Mouse (Mus musculus): ENCODE data around the gene Chchd2.

The Chchd2 gene

DNA sequence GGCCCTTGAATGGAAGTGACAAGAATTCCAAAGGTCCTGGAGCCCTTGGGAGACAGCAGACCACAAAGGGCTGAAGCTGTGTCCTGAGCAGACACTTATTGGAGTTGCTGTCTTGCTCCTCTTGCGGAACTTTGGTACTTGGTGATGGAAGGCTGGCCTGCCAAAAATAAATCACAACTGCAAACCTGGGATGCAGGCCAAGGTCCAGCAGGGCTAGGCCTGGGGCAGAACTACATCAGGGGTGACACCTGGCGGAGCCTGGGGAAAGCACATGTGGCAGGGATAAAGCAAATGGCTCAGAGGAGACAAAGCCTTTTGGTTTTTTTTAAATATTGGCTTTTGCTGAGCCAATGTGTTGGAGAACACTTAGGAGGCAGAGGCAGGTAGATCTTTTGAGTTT is 8.3 kb downstream of the Chchd2 start:
- peak; percentile 82 for DNase-seq (ENCODE audit: low spot score)

DNA sequence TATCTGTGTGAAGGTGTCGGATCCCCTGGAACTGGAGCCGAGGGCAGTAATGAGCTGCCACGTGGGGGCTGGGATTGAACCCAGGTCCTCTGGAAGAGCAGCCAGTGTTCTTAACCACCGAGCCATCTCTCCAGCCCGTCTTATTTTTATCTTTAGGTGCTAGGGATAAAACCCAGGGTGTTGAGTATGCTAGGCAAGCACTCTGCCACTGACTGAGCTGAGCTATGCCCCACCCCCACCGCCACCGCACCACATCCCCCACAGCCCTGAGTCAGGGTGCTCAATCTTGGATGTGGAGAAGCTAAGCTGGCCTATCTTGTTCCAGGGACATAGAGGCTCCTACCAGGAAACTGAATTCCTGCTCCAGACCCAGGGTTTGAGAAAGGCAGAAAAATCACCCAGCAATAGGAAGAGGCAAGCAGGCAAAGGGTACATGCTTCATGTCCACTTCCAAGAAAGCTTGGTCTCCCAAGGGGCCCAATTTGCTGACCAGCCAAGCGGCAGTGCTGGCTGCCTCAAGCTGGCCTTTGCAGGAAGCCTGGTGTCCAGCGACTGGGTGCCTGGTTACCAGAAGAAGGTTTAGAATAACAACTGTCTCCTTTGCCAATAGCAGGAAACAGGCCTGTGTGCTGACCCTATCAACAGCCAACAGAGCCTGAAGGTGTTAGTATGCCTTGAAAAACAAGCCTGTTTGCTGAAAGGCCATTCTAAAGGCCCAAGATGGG is 9.4 kb downstream of the Chchd2 start:
- DNase-seq (ENCODE audit: low spot score) = peak; percentile 74

DNA sequence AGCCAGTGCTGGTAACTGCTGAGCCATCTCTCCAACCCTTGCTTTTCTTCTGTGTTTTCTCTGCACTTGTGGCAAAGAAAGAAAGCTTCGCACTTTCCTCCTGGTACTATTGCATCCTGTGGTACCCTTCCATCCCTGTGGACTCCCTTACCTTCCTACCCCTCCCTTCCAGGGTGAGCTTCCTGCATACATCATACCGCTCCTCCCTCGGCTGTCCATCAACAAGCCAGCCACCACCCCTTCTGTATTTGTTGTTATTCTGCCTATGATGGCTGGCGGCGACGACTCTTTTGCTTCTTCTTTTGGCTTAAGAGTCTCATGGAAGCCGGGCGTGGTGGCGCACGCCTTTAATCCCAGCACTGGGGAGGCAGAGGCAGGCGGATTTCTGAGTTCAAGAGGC is 12.2 kb downstream of the Chchd2 start:
- no peak for DNase-seq (ENCODE audit: low spot score)

DNA sequence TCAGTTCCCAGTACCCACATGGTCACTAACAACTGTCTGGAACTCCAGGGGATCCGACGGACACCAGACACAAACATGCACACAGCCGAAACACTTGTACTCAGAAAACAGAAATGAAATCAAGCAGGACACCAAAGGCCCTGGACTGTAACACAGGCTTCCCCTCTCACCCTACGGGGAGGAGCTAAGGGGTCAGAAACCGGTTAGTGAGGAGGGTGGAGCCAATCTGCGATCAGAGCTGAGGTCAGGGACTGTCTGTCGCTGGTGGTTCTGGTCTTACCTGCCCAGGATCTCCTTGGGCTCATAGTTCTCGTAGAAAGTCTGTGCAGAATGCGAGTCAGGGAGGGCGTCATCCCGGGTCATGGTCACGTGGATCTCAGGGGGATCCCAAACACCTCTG is 13.3 kb downstream of the Chchd2 start:
- DNase-seq (ENCODE audit: low spot score) = no peak

DNA sequence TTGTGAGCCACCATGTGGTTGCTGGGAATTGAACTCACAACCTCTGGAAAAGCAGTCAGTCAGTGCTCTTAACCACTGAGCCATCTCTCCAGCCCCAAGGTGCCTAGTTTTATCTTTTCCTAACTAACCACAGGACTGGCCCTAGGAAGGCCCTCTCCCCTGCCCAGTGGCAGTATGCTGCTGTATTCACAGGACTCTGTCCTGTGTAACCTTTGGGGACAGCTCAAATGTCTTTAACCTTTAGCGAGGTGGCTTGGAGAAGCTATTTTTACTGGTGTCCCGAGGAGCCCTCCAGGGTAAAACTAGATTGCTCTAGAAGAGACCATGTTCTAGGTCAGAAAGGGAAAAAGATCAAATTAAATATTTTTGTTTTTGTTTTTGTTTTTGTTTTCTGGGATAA is 16.0 kb downstream of the Chchd2 start:
- DNase-seq (ENCODE audit: low spot score) = no peak

DNA sequence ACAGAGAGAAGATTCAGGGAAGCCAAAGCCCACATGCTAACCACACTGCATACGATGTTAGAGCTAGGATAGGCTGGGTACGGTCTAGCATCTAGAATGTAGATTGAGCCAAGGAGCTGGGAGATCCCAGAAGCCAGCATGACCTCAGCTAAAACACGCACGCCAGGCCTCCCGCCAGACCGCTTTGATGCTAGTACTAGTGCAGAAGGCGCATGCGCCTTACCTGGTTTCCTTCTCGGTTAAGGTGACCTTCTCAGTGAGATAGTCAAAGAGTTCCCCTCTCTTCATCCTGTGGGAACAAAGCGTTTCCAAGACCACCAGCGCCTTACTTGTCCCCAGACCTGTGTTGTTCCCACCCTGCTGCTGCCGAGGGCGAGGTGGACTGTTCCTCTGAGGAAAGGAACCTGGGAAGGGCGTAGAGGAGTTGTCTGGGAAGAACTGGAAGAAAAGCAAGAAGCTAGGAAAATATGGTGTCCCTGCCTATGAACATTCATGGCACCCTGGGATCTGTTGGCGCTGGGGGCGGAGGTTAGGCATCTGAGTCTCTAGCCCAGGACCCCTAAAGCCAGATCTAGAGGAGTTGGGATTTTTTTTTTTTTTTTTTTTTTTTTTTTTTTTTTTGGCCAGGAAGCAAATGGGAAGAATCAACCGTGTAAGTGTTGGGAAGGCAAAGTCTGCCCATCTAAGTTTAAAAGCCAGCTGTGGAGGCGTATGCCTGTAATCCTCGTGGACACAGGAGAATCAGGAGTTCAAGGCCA is 17.9 kb downstream of the Chchd2 start:
- no peak for DNase-seq (ENCODE audit: low spot score)

DNA sequence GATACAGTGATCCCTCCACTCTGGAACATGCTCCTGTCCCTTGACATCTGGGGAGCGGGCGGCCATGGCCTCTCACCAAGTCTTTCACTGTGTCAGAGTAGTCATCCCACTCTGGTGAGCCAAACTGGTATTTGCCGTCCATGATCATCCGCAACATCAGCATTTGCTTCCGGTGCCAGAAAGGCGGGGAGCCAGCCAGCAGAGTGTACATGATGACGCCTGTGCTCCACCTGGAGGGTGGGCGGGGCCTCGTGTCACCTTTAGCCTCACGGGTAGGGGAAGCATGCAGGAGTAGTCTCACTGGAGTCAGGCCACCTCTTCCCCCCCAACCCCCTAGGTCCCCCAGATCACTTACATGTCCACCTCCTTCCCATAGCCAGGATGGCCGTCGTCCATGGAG is 21.4 kb downstream of the Chchd2 start:
- no peak for DNase-seq (ENCODE audit: low spot score)

DNA sequence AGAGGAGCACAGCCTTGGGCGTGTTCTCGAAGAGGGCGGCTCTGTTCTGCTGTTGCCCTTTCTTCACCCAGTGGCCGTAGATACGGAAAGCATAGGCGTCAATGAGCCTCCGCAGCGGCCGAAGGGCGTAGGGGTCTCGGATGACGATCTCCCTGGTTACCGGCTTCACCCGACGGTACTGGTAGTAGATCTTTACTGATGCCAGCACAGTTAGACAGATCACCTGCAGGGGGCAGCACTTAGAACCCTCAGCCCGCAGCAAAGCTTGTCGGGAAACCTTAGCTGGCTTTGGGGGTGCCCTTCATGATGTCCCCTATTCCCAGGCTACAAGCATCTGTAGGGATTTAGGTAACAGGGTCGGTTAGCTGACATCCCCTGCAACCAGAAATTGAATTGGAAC is 22.8 kb downstream of the Chchd2 start:
- no peak for DNase-seq (ENCODE audit: low spot score)

DNA sequence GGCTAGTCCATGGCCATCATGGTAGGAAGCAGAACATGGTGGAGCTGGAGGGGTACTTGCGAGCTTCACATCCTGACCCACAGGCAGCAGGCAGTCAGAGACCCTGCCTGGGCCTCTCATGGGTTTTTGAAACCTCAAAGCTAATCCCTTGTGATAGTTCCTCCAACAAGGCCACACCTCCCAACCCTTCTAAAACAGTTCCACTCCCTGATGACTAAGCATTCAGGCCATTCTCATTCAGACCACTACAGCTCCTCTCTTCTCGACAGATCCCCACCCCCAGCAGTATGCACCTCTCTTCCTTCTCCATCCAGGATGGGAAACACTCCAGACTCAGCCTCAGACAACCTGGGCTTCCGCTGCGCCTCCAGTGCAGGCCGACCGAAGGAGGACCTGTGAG is 24.9 kb downstream of the Chchd2 start:
- no peak for DNase-seq (ENCODE audit: low spot score)

DNA sequence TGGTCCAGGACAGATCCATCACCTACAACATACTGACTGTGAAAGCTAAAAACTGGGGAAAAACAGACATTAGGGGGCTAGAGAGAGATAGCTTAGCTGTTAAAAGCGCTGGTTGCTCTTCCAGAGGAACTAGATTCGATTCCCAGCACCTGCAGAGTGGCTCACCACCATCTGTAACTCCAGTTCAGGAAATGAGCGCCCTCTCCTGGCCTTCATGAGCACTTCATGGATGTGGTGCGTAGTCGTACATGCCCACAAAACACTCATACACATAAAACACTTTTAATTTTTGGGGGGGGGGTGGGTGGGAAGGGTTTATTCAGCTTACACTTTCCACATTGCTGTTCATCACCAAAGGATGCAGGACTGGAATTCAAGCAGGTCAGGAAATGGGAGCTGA is 30.9 kb downstream of the Chchd2 start:
- no peak for DNase-seq (ENCODE audit: low spot score)

DNA sequence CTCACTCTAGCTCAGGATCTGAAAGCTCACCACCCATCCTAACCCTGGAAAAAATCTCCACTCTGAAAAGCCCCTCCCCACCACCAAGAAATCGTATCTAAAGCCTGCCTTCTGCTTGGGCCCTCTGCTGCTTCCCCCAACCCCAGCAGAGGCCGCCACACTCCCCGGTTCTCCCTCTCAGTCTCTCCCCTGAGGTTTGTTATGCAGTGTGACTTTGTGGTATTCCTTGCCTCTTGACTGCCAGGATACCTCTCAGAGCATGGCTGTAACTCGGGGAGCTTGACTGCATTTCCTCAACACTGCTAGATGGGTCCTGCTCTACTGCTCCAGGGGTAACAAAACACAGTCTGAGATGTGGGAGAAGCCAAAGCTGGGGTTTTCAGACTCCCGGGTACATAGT is 32.1 kb downstream of the Chchd2 start:
- DNase-seq (ENCODE audit: low spot score) = peak; percentile 56

DNA sequence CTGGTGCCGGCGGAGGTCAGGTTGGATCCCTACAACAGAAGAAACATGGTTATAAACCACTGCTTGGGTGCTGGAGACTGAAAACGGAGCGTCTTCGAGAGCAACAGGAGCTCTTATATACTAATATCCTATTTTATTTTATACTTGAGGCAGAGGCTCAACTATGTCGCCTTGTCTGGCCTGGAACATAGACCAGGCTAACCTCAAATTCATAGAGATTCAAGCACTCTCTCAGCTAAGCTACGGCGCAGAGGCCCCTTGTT is 39.8 kb downstream of the Chchd2 start:
- DNase-seq (ENCODE audit: low spot score) = no peak

DNA sequence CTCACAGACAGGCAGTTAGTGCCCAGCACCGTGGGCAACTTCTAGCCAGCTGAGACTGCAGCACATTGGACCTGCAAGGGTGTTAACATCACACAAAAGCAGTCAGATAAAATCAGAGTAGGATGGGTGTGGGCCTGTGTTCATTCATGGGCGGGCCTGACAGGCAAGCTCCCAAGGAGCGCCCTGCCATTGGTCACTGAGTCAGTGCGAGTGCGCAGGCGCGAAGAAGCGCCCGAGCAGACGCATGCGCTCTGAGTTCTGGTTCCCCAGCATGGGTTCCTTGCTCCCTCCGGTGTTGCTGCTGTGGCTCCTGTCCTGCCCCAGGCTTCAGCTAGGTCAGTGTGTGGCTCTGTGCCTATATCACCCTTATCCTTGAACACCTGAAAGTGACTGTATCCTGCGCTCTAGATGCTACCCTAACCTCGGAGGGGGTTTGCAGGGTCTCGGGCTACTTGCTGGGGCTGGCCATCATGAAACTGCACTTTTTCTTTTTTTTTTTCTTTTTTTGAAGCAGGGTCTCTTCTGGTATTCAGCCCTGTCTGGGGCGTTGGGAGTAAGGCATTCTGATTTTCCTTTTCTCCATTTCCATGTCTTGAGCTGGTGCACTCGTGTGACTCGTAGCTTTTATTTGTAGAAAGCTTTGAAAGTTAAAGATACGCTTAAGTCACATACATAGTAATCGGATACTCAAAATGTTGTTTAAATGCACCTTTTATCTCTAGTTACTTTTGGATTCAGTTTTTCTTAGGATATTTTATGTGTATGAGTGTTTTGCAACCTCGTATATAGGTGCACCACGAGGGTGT is 40.3 kb downstream of the Chchd2 start, which contains the start of gene Sumf2:
Sumf2 (plus strand) TSS at position 235 of the 806 bp plus-strand sequence.
- peak; percentile 93 for DNase-seq (ENCODE audit: low spot score)

DNA sequence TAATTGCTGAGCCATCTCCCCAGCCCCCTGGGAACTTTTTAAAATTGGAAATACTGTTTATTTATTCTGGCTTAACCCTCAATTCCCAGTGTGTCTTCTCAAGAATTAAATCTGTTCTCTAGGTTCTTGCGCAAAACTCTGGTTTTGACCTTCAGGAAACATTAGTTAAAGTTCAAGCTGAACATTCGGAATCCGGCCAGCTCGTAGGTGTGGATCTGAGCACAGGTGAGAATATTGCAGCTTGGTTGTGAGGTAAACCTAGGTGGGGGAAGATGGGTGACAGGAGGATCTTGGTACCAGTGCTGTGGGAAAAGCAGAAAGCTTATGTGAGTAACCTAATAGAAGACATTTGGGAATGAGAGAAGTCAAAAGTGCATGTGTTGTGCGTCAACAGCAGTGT is 42.4 kb downstream of the Chchd2 start:
- DNase-seq (ENCODE audit: low spot score) = no peak

Data from MN1 (cell line).